Mouse (Mus musculus) fat pad, adult 2 months (tissue): ENCODE data around the gene Pbxip1.
"Not testable (repeated sequence)": the region's sequence is repeated elsewhere in the genome, so short reads cannot be mapped to it uniquely, and the experiment has no call there.

Experiments
- DNase-seq: peaks from one replicate; pipeline ENCODE4 v3.0.0-alpha.2; 2011; ENCODE audit warnings: low read depth, low spot score; ENCODE audit errors: extremely low read depth

Gene Pbxip1

DNA sequence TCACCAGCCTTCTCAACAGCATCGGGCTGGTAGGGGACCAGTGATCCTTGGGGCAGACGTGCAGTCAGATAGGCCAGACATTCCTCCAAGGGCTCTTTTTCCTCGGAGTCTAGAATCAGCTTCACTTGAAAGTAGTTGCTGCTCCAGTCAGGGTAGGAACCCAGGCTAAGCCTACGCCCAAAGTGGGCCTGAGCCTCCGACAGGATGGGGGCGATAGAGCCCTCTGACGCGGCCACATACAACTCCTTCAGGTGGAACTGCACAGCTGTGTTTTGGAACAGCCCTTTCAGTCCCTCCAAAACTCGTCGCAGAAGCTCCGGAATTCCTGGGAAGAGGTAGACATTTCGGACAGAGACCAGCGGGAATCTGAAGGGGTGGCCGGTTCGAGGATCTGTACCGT, 28.1 kb upstream of the Pbxip1 start:
- DNase-seq: no peak

DNA sequence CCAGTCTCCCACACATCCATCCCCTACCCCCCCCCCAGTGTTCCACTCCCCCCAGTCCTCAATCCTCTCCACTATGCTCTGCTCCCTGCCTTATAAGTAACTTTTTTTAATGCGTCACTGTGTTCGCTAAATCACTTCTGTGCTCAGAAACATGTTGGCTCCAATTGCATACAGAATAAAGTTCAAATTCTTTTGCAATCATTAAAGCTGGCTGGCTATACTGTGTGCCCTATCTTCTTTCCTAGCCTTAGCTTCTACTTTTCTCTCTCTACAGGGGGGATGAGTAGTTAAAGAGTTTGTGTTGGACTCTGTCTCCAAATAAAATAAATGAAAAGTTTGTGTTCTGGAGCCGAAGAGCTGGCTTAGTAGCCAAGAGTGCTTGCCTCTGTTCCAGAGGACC, 26.8 kb upstream of the Pbxip1 start:
- no peak for DNase-seq

DNA sequence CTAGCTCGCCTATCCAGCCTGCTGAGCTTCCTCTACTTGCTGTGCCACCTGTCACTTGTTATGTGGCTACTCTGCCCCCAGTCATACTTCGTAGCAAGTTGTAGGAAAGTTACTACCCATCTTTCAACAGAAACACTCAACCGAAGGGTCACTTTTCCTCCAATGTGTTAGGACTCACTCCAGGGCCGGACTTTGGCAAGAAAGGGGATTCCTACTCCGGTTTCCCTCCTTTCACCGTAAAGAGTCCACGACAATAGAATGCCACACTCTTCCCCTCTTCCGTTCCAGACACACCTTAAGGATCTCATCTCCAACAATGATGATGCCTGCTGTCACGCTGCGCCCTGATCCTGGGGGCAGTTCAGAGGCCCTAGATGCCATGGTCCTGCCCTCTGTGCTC, 25.6 kb upstream of the Pbxip1 start:
- DNase-seq: no peak

DNA sequence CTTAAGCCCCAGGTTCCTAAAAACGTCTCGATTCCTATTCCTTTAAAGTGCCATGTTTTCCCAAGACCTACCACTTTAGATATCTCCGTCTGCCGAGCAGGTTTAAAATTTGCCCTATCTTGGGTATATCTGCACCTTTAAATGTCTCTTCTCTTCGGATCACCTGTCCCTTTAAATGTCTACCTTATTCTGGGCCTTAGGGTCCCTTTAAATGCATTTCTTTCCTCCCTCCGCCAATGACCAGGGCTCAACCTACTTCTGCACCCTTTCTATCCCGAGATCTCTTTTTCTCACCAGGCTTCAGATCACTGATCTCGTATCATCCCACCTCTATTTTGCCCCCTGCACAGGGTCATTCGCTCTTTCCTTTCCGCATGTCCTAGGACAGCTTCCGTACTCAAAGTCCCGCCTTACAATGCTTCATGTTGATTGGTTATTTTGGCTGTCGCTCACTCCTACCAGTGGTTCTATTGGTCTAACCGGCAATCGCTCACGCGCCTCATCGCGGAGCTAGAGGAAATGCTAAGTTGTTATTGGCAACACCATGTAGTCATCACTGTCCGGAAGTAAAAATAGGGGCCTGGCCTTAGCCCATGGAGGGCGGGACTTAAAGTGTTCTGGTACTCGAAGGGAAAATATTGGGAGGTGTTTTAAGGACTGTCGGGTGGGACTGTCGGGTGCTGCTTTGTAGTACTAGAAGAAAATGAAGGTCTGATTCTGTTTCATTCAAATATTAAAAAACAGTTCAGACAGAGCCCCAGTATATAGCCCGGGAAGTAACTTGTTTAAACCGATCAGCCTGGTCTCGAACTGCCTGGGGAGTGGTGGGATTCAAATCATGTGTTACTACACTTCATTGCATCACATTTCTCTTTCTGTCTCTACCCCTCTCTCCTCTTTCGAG, 24.8 kb upstream of the Pbxip1 start, which contains the start of gene Flad1:
Gene Flad1, minus strand, starts transcription at position 381 of the 904 bp plus-strand sequence.
- peak; percentile 99 for DNase-seq

DNA sequence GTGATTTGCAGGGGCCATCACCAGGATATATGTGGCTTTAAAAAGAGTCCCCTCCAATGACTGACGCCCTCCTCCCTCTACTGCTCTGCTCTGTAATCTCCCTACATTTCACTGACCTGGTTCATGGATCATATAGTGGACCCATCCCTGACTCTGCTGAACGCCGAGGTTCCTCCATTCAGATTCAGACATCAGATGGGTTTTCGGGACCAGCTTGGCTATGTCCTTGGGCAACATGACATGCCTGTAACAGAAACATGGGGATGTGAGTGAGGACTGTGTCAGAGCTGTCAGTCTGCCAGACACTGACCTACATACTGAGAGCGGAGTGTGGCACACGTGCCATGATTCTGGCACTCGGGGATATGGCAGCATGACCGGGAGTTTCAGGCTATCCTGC, 20.3 kb upstream of the Pbxip1 start:
- DNase-seq: no peak

DNA sequence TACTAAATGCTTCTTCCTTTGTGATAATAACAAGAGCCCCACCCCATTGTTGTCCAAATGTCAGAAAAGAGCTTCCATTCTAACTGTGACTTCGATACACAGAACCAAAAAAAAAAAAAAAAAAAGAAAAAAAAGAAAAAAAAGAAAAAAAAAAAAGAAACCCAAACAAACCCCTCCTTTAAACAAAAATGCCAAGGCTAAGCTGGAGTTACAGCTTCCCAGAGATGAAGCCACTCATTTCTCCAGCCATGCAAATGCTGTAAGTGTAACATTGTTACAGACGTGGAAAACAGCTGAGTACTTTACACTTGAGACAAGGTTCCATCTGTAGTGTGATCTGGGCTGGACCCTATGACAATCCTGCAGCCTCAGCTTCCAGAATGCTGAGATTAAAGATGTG, 19.4 kb upstream of the Pbxip1 start:
- DNase-seq: no peak

DNA sequence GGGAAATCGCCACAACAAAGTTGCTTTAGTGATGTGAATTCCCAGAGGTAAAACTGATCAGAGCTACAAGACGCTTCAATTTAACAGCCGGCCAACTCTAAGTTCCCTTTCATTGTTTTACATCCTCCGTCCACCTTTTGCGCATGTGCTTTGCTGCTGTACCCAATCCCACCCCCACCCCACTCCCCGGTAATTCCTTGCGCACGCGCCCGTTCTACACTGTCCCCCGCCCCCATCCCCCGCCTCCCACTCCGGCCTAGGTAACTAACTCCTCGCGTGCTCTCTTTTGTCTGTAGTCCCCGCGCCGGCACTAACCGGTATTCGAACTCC, 18.7 kb upstream of the Pbxip1 start:
- no peak for DNase-seq

DNA sequence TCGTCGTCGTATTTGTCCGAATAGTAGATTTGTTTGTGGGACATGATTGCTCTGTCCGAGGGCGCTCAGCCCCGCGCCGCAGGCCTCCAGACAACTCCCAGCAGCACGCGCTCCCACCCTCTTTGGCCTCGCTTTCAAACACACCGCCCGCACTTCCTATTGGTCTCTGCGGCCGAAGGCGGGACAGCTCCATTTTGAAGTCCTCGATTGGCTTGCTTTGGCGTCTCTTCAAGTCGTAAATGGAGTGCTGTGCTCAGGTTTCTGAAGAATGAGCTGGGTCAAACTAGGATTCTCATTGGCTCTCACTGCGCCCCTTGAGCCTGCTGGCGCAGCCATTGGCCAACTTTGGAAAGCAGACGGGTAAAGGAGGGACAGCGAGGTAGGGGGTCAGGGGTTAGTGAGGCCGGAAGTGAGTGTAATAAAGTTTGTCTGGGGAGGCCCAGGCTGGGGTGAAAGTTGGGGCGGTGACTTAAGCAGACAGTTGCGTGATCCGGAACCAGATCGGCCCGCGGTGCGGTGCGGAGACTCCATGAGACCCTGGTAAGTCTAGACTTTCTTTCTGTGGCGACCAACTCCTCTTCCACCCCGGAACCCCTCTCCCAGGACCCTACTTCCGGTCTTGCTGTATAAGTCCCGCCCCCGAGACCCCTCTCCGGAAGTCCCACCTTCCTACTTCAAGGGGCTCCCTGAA, 18.2 kb upstream of the Pbxip1 start, which contains the start of the genes Cks1b and Shc1:
Gene Cks1b, minus strand, starts transcription at position 214 of the 691 bp plus-strand sequence.
Gene Shc1, plus strand, starts transcription at position 274 of the 691 bp plus-strand sequence.
- DNase-seq: peak; percentile 99

DNA sequence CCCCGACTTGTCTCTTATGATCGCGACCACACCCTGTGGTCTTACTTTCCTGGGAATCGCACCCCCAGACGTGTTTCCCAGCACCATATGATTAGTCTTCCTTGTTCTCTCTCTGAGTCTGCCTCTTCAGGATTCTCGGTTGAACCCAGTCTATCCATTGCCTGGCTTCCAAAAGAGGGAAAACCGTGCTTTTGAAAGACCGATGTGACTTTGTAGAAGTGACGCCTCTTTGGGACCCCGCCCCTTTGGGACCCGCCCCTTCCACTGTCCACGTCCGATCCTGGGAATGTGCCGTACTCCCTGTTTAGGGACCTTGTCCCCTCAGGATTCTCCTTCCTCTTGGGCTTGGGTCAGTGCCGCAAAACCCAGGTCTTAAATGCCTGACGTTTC, 17.6 kb upstream of the Pbxip1 start:
- no peak for DNase-seq

DNA sequence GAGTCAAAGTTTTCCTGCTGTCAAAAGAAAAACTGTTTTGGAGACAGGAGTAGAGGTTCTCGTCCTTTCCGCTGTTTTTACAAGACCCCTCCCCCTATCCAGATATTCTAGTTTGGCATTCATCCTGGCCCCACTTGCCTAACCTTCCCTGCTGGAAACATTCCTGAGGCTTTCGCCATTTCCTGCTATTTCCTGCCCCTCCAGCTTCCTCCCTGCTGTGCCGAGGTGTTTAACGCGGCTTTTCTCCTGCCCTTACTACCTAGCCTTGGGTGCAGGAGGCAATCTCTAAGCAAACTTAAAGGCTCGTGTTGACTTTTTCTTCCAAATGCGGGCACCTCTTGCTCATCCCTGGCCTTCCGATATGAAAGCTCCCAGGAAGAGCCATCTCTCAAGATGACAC, 16.9 kb upstream of the Pbxip1 start:
- no peak for DNase-seq

DNA sequence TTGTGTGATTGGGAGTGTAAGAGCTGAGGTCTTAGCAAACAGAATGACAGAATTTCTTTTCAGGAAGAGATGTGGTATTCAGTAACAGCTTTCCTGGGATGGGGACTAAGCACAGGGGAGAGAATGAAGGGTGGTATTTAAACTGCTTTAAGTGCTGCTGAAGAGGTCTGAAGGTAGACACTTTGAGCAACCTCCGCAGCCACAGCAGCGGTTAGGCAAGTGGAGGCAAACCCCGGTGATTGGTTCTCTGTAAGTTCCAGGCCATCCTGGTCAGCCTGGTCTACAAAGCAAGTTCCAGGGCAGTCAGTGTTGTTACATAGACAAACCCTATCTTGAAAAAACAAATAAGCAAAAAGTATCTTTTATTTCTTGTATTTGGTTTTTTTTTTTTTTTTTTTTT, 16.5 kb upstream of the Pbxip1 start:
- DNase-seq: no peak

DNA sequence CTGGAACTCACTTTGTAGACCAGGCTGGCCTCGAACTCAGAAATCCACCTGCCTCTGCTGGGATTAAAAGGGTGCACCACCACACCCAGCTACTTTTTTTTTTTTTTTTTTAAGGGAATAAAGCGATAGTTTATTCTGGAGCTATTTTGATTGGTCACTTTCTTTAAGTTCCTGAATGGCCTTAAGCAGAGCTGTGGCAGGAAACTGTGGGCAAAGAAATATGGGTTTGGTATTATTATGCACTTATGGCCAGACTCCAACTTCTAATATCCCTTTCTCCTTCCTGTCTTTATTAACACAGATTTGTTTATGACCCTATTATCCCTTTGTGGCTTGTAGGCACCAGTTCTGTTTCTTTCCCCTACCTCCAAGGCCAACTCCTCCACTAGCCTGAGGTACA, 16.1 kb upstream of the Pbxip1 start:
- no peak for DNase-seq

DNA sequence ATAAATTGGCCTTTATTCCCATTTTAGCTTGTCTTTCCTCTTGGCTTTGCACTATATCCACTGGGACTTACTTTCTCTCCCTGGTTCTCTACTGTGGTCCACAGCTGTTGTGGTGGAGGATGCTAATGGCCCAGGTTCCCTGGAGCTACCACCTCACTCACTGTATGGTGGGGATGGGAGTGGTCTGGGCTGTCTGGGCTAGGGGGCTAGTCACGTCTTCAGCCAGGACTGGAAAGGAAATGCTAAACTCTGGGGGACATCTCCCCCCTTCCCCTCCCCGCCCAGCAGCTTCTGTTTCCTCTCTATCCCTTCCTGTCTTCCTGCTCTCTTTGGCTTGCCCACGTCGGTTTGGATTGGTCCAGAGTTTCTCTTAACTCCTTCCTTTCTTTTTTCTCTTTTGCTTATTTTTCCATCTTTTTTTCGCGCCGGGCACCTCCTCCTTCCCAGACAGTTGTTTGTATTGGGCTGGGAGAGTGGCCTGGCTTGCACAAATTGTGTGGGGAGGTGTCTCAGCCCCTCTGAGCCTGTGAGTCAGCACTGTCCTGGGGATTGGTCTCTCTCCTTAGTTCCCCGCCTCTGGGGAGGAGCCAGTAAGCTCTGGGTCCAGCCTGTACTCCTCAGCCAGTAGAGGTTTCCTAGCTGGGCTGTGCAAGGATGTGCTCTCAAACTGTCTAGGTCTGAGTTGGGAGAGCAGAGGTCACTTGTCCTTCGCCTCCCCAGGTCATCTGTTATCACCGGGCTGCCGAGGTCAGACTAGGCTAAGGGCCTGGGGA, 15.3 kb upstream of the Pbxip1 start:
- DNase-seq: no peak

DNA sequence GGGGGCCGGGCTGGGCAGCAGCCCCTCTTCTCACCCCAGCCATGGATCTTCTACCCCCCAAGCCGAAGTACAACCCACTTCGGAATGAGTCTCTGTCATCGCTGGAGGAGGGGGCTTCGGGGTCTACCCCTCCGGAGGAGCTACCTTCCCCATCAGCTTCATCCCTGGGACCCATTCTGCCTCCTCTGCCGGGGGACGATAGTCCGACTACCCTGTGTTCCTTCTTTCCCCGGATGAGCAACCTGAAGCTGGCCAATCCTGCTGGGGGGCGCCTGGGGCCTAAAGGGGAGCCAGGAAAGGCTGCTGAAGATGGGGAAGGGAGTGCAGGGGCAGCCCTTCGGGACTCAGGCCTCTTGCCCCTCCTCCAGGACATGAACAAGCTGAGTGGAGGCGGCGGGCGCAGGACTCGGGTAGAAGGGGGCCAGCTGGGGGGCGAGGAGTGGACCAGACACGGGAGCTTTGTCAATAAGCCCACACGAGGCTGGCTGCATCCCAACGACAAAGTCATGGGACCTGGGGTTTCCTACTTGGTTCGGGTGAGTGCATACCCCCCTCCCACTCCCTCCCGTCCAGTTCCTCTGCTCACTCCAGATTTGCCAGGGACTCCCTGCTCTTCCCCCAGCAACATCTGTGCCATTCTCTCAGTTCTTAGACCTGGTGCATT, 14.6 kb upstream of the Pbxip1 start:
- DNase-seq: no peak

DNA sequence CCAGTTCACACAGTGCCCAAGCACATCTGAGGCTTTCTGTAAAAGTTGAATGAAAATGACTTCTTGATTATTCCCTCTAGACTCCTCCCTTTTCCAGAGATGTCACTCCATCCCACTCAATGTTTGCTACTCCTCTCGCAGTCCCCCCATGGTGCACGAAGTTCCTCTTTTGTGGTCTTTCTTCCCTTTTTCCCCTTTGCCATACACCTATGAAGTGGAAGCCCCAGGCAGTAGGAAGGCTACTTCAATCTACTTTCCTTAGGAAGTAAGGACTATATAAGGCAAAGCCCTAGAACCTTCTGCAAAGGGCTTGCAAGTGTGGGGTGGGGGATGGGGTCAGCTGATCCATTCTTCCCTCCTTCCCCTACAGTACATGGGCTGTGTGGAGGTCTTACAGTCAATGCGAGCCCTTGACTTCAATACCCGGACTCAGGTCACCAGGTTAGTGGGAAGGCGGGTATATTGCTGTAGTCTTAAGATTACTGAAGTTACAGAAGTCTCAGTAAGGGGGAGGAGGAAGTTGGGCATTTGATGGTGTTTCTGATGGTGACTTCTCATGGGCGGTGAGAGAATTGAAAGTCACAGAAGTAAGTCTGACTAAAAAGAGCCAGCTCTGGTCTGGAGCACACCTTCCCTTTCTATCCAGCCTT, 13.8 kb upstream of the Pbxip1 start:
- no peak for DNase-seq

DNA sequence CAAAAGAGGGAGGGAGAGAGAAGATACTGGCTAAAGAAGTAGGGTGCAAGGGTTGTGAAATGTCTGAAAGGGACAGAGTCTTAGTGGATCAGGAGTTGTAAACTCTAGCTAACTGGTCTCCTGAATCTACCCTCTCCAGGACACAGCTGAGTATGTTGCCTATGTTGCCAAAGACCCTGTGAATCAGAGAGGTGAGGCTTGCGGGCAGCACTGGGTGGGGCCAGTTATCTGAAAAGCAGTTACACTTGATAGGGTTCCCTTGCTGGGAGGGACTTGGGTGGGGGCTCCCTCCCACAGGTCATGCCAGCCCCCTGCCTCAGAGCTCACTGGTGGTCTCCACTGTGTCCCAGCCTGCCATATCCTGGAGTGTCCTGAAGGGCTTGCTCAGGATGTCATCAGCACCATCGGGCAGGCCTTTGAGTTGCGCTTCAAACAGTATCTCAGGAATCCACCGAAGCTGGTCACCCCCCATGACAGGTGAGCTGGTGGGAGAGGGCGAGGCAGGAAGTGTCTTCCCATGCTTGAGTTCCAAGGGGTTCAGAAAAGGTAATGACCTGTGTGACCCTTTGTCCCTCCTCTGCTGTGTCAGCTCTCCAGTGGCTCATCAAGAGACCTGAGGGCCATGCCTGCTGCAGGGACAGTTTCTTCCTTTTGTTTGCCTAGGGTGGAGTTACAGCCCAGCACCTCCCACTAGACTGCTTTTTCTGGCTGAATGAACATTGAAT, 11.9 kb upstream of the Pbxip1 start:
- DNase-seq: no peak

DNA sequence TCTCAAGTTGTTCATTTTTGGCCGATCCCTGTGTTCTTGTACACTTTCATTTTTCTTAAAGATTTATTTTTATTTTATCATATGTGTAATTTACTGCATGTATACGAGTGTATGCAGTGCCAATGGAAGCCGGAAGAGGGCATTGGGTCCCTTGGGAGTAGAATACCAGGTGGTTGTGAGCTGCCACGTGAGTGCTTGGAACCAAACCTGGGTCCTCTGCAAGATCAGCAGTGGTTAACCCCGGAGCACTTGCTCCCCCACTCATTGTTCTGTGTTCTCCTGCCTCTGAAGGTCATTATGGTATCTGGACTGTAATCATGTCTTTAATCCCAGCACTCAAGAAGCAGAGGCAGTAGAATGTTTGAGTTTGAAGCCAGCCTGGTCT, 11.4 kb upstream of the Pbxip1 start:
- no peak for DNase-seq

DNA sequence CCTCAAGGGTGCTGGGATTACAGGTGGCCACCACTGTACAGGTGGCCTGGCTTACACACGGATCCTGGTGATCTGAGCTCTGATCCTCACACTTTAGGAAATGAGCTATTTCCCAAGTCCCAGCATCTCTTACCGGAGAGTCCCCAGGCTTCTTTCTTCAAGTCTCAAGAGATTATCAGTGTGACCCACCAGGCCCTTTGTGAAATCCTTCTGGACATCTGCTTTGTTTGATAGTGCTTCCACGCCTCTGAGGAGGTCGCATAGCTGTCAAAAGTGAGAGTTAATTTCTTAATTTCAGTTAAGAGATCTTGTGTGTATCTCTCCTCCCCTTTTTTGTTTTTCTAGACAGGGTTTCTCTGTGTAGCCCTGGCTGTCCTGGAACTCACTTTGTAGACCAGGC, 10.6 kb upstream of the Pbxip1 start:
- DNase-seq: no peak

DNA sequence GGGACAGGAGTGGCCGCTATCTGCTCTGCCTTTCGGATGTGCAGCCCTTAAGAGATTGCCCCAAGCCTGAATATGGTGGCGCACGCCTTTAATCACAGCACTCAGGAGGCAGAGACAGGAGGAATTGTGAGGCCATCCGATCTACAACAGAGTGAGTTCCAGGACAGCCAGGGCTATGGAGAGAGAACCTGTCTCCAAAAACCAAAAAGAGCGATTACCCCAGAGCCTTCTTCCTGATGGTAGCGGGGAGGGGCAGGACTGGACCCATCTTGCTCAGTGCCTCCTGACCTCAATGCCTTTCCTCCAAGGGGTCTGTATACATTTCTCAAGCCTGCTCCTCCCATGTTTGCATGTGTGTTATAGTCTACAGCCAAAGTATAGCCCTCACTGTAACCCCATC, 7.5 kb upstream of the Pbxip1 start:
- not testable (repeated sequence) for DNase-seq
